Mouse (Mus musculus): ENCODE results near the gene Dcaf17. TPM values are rescaled to one million over a fixed set of nuclear protein-coding genes. Genes with fewer than 3 reads are reported as not detected.

The Dcaf17 gene
- polyA plus RNA-seq (2016; fragmentation: Nextera tagmentation; extraction: Ambion mirVana): 30.6 and 31.1 TPM in 2 replicates

DNA sequence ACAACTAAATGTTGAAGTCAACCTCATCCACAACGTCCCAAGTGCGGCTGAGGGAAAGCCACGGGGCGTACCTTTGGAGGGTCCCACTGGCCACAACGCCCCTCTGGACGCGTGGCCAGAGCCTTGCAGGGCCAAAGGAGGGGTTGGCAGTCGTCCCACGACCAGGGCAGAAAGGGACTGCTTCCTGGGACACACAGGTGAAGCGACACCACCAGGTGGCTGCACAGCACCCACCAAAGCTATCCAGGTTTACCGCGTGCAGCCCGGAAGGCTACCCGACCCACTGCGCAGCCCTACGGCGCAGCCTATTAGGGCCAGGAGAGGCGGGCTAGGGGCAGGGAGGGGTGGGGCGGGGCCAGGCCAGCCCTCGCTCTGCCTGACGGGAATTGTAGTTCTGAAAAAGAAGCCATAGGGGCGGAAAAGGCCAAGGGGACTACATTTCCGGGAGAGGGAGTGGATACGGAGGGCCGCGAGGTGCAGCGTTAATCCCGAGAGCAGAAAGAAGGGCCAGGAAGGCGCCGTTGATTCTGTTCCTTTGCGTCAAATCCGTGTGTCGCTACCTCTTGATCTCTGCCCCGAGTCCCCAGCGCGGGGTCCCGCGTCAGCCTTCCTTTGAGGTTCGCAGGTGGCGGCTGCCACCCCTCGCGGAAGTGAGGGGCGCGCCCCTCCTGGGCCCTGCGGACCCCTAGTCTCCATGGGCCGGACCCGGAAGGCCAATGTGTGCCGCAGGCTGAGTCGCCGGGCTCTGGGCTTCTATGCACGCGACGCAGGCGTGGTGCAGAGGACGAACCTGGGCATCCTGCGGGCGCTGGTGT lies at the start of gene Dcaf17, which contains the start of gene Mettl8:
Gene Dcaf17 (plus strand): TSS at position 29 of the 815 bp plus-strand sequence.
Gene Mettl8 (minus strand): TSS at position 284 of the 815 bp plus-strand sequence.
- no peaks in the 10 kb centered on the region for H3K27me3 ChIP-seq (ENCODE audit: low read depth, poor library complexity, severe bottlenecking)
- under 1% methylated on average over 57 of the region's 57 CpGs for WGBS
- H3K9me3 ChIP-seq (replicated peaks): no peaks in the 10 kb centered on the region
- peaks cover 14% of the 10 kb centered on the region for H3K36me3 ChIP-seq
- peak within 1 kb of the TSS; percentile 88 for H3K27ac ChIP-seq
- peaks cover 6% of the 10 kb centered on the region; the same call in 1 of the 2 replicates for H3K4me1 ChIP-seq
- peak within 1 kb of the TSS; percentile 67 for H3K4me3 ChIP-seq
- DNase-seq (ENCODE audit: low spot score): peak; percentile 96

DNA sequence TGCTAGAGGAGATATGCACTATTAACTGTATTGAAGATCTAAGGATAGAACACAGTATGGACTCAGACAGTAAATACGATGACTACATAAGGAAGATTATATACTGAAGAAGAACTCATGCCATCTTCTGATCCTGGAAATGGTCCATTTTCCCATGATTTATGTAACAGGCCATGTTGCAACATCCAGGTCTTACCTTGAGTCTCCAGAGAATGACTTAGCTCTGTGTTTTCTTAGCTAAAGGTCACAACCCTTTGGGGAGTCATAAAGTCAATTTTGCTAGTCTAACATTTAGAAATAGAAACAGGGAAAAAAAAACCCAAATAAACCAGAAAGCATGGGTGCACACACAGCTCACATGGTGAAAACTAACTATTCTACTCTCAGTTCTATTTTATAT lies 43.3 kb upstream of the Dcaf17 start:
- H3K9me3 ChIP-seq (replicated peaks): no peaks in the 10 kb centered on the region
- no peaks in the 10 kb centered on the region for H3K27me3 ChIP-seq (ENCODE audit: low read depth, poor library complexity, severe bottlenecking)
- H3K36me3 ChIP-seq: peaks cover 4% of the 10 kb centered on the region; the same call in 1 of the 2 replicates
- no peaks in the 10 kb centered on the region for H3K4me1 ChIP-seq
- WGBS: 100% methylated on average over 1 of the region's 1 CpGs
- H3K4me3 ChIP-seq: no peak overlapping the region
- no peak for DNase-seq (ENCODE audit: low spot score)
- H3K27ac ChIP-seq: no peak overlapping the region

DNA sequence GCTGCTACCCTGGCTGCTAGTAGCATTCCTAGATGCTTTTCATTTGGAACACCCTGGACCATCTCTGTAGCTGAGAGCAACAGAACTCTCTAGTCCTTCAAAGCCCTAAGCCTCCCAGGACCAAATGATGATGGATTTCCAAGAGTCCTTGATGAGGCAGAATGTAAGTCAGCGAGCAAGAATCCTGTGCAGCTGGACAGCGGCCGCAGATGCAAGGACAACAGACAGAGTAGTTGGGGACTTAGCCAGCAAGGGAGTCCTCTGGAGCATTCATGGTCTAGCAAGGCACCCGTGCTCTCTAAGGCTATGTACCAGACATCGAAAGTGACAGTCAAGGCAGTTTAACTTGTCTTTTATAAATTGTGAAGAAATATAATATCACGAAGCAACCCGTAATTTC lies 41.6 kb upstream of the Dcaf17 start:
- 94% methylated on average over 7 of the region's 7 CpGs for WGBS

DNA sequence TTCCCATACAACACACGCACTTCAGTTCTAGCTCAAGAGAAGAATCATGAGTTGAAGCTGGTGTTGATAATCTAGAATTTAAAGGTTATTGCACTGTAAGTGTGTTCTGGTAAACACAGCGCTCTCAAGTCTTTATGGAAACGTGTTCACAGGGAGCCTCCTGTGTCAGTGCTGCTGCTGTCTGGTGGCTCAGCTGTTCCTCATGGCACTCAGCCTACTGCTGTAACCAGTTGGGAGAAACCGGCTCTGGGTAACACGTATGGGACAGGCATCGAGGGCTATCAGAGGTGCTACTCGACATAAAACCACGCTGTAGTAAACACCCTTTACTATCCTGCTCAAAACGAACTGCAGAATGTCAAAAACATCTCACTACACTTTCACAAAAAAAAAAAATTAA lies 35.9 kb upstream of the Dcaf17 start:
- Histone ChIP-seq H3K4me3 (no peak overlapping the region), H3K36me3 (peaks cover 4% of the 10 kb centered on the region; the same call in 1 of the 2 replicates), H3K4me1 (no peaks in the 10 kb centered on the region), H3K27me3 (ENCODE audit: low read depth, poor library complexity, severe bottlenecking) (no peaks in the 10 kb centered on the region), H3K27ac (no peak overlapping the region), H3K9me3 (replicated peaks) (no peaks in the 10 kb centered on the region)
- no peak for DNase-seq (ENCODE audit: low spot score)
- WGBS: 63% methylated on average over 9 of the region's 9 CpGs

More for the DNA sequence above, 41.6 kb upstream of the Dcaf17 start:
- Histone ChIP-seq H3K4me1 (no peaks in the 10 kb centered on the region), H3K36me3 (peaks cover 4% of the 10 kb centered on the region; the same call in 1 of the 2 replicates), H3K27ac (no peak overlapping the region), H3K9me3 (replicated peaks) (no peaks in the 10 kb centered on the region), H3K4me3 (no peak overlapping the region), H3K27me3 (ENCODE audit: low read depth, poor library complexity, severe bottlenecking) (no peaks in the 10 kb centered on the region)
- DNase-seq (ENCODE audit: low spot score): no peak

DNA sequence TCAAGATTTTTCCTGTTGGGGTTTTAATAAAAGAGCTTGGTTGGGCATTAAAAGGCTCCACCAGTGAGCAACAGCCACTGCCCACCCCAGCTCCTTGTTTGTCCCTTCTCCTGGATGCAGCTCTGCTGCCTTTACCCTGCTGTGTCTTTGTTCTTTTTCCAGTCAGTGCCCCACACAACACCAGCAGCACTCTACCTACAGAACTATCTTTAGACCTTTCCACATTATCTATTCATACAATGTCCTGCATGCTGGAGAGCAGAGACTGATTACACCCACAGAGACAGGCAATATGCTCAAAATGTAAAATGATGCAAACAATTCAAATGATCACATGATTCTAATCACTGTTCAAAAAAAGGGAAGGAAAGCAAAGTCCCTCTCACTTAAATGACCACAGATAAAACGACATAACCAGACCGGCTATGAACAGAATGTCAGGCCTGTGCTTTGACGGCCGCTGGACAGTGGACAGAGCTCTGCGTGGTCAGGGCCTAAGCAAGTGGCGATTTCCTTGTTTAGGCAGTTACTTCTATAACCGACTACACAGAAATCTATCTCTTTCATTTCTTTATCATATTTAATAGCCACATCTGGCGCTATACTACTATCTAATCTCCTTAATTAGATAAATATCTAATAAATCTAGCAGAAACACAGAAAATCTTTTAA lies 35.3 kb upstream of the Dcaf17 start:
- 84% methylated on average over 8 of the region's 8 CpGs for WGBS

DNA sequence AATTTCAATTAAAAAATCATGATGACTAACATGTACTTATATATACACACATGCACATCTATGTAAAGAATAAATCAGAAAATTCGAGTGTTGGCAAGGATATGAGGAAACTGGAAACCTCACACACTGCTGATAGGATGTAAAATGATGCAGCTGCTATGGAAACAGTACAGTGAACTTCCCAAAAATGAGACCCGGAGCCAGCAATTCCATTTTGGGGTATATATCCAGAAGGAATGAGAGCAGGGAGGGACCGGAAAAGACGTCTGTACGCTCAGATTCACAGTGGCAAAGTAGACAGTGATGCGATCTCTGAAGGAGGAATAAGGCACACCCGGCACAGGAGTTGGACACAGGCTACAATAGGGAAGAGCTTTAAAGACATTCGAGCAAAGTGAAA lies 34.5 kb upstream of the Dcaf17 start:
- 92% methylated on average over 8 of the region's 8 CpGs for WGBS
- peaks cover 4% of the 10 kb centered on the region for H3K4me1 ChIP-seq
- no peak for DNase-seq (ENCODE audit: low spot score)
- no peaks in the 10 kb centered on the region for H3K9me3 ChIP-seq (replicated peaks)
- H3K36me3 ChIP-seq: no peaks in the 10 kb centered on the region; the same call in 1 of the 2 replicates
- H3K4me3 ChIP-seq: no peak overlapping the region
- H3K27ac ChIP-seq: no peak overlapping the region
- H3K27me3 ChIP-seq (ENCODE audit: low read depth, poor library complexity, severe bottlenecking): no peaks in the 10 kb centered on the region

More for the DNA sequence above, 35.3 kb upstream of the Dcaf17 start:
- Histone ChIP-seq H3K4me1 (no peaks in the 10 kb centered on the region), H3K36me3 (no peaks in the 10 kb centered on the region; the same call in 1 of the 2 replicates), H3K27ac (no peak overlapping the region), H3K27me3 (ENCODE audit: low read depth, poor library complexity, severe bottlenecking) (no peaks in the 10 kb centered on the region), H3K4me3 (no peak overlapping the region), H3K9me3 (replicated peaks) (no peaks in the 10 kb centered on the region)
- no peak for DNase-seq (ENCODE audit: low spot score)

DNA sequence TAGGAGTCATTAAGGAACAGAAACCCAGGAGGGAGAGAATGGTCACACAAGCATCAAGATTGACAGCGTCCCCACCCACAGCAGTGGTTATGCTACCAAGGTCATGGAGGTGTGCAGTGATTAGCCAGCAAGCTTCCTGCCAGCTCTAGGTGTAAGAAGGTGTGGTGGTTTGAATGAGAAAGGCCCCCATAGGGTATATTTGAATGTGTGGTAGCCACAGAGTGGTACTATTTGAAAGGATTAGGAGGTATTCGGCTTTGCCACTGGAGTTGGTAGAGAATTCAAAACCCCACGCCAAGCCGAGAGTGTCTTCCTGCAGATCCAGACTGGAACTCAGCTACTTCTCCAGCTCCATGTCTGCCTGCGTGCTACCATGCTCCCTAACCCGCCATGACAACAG lies 32.1 kb upstream of the Dcaf17 start:
- Histone ChIP-seq H3K27ac (no peak overlapping the region), H3K36me3 (no peaks in the 10 kb centered on the region), H3K27me3 (ENCODE audit: low read depth, poor library complexity, severe bottlenecking) (no peaks in the 10 kb centered on the region), H3K9me3 (replicated peaks) (no peaks in the 10 kb centered on the region), H3K4me3 (no peak overlapping the region), H3K4me1 (peaks cover 19% of the 10 kb centered on the region)
- DNase-seq (ENCODE audit: low spot score): no peak
- 94% methylated on average over 6 of the region's 6 CpGs for WGBS

DNA sequence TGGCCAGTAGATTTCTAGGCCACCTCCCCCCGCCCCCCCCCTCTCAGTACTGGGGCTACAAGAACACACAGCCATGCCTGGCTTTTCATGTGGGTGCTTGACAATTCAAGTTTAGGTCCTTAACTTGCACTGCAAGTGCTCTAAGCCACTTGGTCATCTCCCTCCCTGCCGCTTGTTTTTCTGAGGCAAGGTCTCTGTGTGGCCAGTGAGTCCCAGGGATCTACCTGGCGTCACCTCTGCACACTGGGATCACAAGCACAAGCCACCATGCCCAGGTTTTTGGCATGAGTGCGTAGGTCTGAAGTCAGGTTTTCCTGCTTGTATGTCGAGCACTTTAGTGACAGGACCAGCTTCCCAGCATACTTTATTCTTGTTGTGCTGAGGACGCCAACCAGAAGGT lies 31.1 kb upstream of the Dcaf17 start:
- DNase-seq (ENCODE audit: low spot score): no peak
- Histone ChIP-seq H3K9me3 (replicated peaks) (no peaks in the 10 kb centered on the region), H3K27me3 (ENCODE audit: low read depth, poor library complexity, severe bottlenecking) (no peaks in the 10 kb centered on the region), H3K36me3 (no peaks in the 10 kb centered on the region), H3K4me1 (peaks cover 19% of the 10 kb centered on the region), H3K4me3 (no peak overlapping the region), H3K27ac (no peak overlapping the region)
- WGBS: 95% methylated on average over 6 of the region's 6 CpGs

DNA sequence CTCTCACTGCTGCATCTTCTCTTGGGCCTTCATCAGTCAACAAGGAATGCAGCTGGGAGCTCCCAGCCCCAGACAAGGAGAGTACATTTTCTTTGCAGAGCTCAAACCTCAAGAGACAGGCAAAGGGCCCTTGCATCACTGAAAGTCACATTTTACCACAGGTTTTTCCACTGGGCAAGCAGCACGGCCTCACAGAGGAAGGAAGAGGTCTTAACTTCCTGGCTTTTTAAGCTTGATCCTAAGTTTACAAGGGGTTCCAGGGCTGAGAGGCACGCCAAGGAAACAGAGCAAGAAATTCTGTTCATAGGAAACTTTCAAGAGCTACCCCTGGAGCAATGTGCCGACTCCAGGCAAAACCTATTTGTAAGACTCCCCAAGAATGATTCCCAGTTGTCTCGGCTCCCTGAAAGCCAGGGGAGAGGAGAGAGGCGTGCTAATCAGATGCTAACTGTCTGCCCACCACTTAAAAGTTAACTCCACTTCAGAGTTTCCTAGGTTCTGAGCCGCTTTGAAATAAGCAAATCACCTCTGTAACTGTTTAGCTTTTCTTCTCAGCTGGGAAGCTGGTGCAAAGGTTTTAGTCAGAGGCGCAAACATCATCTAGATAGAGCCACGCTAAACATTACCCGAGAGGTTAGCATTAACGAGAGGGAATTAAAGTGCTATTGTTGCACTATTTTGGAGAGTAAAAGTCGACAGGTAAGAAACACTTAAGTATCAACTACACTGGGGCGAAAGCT lies 29.4 kb upstream of the Dcaf17 start:
- no peak for DNase-seq (ENCODE audit: low spot score)
- Histone ChIP-seq H3K9me3 (replicated peaks) (no peaks in the 10 kb centered on the region), H3K27ac (peak overlapping the region; percentile 47; the same call in 1 of the 2 replicates), H3K36me3 (no peaks in the 10 kb centered on the region), H3K27me3 (ENCODE audit: low read depth, poor library complexity, severe bottlenecking) (no peaks in the 10 kb centered on the region), H3K4me1 (peaks cover 19% of the 10 kb centered on the region), H3K4me3 (no peak overlapping the region)
- 42% methylated on average over 12 of the region's 12 CpGs for WGBS

DNA sequence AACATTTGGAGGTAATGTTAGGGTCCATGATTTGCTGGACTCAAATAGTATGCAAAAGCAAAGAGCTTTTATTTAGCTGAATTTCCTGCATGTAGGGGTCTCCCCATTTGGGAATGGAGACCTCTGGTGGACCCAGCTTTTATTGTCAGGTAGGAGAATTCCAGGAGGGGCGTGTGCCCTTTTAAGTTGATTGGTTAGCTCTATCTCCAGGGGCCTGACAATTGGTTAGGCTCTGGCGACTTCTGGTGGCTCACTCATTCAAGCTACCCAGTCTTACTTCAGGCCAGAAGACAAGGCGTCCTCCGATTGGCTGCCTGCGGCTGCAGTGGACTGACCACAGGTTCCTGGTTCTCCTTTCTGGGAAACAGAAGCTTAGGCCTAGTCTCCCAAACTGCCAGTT lies 28.3 kb upstream of the Dcaf17 start:
- no peaks in the 10 kb centered on the region for H3K36me3 ChIP-seq
- H3K4me3 ChIP-seq: no peak overlapping the region
- DNase-seq (ENCODE audit: low spot score): peak; percentile 35
- peak overlapping the region; percentile 47; the same call in 1 of the 2 replicates for H3K27ac ChIP-seq
- H3K27me3 ChIP-seq (ENCODE audit: low read depth, poor library complexity, severe bottlenecking): no peaks in the 10 kb centered on the region
- no peaks in the 10 kb centered on the region for H3K9me3 ChIP-seq (replicated peaks)
- WGBS: 38% methylated on average over 5 of the region's 5 CpGs
- H3K4me1 ChIP-seq: peaks cover 19% of the 10 kb centered on the region

DNA sequence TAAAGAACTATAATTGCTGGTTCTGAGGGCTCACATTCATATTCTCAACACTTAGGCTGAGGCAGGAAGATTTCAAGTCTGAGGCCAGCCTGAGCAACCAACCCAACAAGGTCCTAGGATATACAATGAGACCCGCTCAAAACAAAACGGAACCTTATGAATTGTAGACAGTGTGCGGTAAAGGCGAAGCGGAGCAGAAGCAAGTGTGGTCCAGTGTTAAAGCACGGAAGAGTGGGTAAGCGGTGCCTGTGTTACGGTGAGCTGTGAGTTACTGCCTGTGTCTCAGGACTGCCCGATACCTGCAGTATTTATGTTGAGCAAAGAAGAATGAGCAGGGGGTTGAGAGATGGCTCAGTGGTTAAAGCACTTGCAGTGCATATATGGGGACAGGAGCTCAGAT lies 27.5 kb upstream of the Dcaf17 start:
- no peaks in the 10 kb centered on the region for H3K36me3 ChIP-seq
- WGBS: 97% methylated on average over 9 of the region's 9 CpGs
- H3K9me3 ChIP-seq (replicated peaks): no peaks in the 10 kb centered on the region
- H3K4me1 ChIP-seq: peaks cover 19% of the 10 kb centered on the region
- no peak for DNase-seq (ENCODE audit: low spot score)
- no peak overlapping the region for H3K27ac ChIP-seq
- H3K27me3 ChIP-seq (ENCODE audit: low read depth, poor library complexity, severe bottlenecking): no peaks in the 10 kb centered on the region
- no peak overlapping the region for H3K4me3 ChIP-seq

DNA sequence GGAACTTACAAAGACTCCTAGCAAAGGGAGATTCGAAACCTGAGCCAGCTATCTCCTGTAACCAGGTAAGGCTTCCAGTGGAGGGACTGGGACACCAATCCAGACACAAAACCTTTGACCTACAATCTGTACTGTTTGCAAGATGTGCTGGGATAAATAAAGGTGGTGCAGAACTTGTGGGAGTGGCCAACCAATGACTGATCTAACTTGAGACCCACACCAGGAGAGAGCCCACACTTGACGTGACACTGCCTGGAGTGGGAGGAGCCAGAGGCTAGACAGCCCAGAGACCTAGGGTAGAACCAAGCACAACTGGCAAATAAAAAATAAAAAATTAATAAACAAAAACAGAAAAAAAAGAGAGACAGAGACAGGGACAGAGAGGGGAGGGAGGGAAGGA lies 24.5 kb upstream of the Dcaf17 start:
- no peak for DNase-seq (ENCODE audit: low spot score)
- WGBS: 72% methylated on average over 2 of the region's 2 CpGs

More for the DNA sequence above, 24.5 kb upstream of the Dcaf17 start:
- peaks cover 15% of the 10 kb centered on the region for H3K4me1 ChIP-seq
- H3K9me3 ChIP-seq (replicated peaks): no peaks in the 10 kb centered on the region
- H3K4me3 ChIP-seq: no peak overlapping the region
- H3K36me3 ChIP-seq: no peaks in the 10 kb centered on the region
- H3K27ac ChIP-seq: no peak overlapping the region
- no peaks in the 10 kb centered on the region for H3K27me3 ChIP-seq (ENCODE audit: low read depth, poor library complexity, severe bottlenecking)
